Mouse (Mus musculus) G1E (cell line): ENCODE data around the gene Nat8f2.

Experiments used
- CTCF ChIP-seq: IDR thresholded peaks from 2 replicates; pipeline ENCODE4 v1.5.1; 2012; ENCODE audit warnings: low read depth, low read length, inconsistent platforms, mixed read lengths
- GATA1 ChIP-seq: IDR thresholded peaks from 2 replicates; pipeline ENCODE4 v1.6.1; 2012; ENCODE audit warnings: borderline replicate concordance, low read length, inconsistent platforms, mixed read lengths
- GATA2 ChIP-seq: IDR thresholded peaks from 2 replicates; pipeline ENCODE4 v1.6.1; 2012; ENCODE audit warnings: low read depth, low read length, inconsistent platforms, borderline replicate concordance
- POLR2AphosphoS5 ChIP-seq: IDR thresholded peaks from 2 replicates; pipeline ENCODE4 v1.6.1; 2012; ENCODE audit warnings: low read depth, low read length, inconsistent platforms; ENCODE audit not compliant: insufficient replicate concordance
- TAL1 ChIP-seq: conservative IDR thresholded peaks from 2 replicates; pipeline ENCODE4 v1.6.1; 2012; ENCODE audit warnings: low read depth, low read length, inconsistent platforms, mixed read lengths

- TF ChIP-seq CTCF, result no peak
- TF ChIP-seq GATA1, result no peak
- no peak for TF ChIP-seq TAL1
- TF ChIP-seq GATA2, result no peak
- no peak for TF ChIP-seq POLR2AphosphoS5
Measured at GRCm38 (mm10) chr6:85856194-85856678, 12.7 kb downstream of the Nat8f2 start.
